Mouse (Mus musculus) fat pad, adult 2 months (tissue): ENCODE data around the gene Pld6.

Source experiments
- DNase-seq: peaks from one replicate; pipeline ENCODE4 v3.0.0-alpha.2; 2011; ENCODE audit warnings: low read depth, low spot score; ENCODE audit errors: extremely low read depth

Pld6 gene

DNA sequence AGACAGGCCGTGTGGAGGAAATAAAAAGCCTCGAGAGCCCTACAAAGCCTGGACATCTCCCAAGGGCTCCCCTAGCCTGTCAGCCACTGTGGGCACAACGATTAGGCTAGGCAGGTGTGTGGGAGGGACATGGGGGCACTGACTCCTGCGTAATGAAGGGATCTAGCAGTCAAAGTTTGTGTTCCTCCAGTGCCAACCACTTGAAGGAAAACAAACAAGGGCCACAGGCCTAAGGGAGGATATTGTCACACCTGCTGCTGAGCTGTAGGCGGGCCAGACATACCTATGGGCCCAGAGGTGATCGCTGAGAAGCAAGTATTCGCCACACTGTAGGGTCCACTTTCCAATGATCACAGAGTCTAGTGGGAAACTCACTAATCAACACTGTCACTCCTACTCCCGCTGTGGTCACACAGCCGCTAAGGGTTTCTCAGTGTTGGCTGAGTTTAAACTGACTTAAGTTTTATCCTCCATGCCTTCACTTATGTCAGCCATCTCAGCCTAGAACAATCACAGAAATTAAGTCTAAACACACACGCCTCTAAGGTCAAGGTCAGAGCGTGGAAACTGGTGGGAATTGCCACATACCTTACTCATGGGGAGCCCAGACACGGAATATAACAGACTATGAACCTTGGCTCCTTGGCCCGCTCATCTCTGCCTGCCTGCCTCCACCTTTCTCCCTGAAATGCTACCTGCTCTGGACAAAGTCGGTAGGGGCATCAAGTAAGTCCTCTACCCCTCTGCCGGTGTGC is 824 bp downstream of the Pld6 start:
- DNase-seq = no peak

DNA sequence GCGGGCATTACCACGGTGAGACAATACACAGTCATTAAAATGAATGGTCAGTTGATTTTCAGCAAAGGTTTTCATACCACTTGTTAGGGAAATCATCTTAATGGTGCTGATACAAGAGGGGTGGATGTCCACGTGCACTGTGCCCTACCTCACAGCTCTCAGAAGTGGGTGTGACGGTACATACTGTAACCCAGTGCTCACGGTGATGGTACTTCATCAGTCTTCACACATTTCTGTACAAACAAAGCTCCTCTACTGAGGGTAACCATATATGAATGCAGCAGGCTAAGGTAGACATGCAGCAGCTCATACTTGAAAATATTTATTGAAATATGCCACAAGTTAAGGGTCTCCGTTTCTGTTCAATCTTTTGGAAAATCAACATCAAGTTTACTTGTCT is 3.9 kb downstream of the Pld6 start:
- no peak for DNase-seq

DNA sequence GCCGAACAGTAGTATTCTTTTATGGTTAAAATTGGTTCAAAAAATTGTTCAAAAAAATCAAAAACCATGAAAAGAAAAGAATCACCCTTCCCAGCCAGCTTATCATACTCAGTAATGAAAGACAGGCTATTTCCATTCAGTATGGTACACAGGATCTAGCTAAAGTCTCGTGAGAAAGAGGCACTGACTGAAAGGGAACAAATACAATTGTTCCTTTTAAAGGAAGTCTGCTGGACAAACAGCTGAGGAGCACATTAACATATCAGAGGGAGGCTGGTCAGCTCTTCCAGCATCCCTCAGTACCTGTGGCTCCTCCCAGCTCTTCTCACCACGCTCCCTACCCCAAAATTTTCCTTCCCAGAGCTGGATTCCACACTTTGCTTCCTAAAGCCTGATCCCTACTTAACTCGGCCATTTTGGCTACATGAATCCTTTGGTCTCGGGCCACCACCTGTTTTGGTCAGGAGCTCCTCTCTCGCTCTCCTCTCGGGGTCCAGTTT is 5.3 kb downstream of the Pld6 start:
- DNase-seq = no peak

DNA sequence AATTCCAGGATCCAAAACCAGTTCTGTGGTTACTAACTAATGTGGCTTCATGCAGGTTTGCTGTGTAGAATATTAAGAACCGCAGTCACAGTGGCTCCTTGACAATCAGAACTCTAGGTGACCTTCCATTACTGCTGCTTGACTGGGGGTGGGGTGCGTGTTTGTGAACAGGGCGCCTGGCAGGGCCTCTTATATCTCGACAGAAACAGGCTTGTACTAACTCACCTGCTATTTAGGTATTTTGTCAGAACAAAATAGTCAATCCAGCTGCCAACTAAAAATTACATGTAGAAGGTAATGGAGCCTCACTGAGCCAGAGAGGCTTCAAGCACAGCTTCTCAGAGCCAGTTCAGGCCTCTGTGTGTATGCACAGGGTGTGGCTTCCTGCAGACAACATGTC is 7.2 kb downstream of the Pld6 start:
- no peak for DNase-seq

DNA sequence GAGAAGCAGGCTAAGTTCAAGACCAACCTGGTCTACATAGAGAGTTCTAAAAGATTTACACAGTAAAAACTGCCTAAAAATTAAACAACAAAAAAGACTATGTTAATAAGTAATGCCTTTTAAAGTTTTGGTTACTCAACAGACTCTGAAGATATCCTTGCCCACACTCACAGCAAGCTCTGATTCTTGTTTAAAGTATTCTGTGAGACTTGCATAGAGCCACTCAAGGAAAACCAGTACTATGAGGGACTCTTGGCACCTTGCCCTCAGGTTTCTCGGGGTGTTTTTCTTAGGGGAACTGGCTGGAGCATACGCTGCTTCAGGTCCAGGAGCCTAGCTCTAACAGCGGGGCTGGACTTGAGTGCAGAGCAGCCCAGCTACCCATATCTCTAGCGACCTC is 8.0 kb downstream of the Pld6 start:
- DNase-seq = no peak

DNA sequence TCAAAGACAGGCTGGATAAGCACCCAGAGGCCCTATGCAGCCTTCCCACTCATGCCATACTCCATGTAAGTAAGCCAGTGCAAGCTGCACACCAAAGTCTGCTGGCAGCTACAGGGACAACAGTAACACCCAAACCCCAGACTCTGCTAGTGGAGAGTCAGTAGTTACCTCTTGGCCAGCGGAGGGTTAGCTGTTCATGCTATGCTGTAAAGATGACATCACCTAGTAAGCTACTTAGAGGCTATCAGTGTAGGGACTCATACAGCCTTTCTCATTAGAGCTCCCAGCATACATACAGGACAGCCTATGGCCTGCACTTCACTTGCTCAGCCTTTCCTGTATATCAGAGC is 8.6 kb downstream of the Pld6 start:
- no peak for DNase-seq

DNA sequence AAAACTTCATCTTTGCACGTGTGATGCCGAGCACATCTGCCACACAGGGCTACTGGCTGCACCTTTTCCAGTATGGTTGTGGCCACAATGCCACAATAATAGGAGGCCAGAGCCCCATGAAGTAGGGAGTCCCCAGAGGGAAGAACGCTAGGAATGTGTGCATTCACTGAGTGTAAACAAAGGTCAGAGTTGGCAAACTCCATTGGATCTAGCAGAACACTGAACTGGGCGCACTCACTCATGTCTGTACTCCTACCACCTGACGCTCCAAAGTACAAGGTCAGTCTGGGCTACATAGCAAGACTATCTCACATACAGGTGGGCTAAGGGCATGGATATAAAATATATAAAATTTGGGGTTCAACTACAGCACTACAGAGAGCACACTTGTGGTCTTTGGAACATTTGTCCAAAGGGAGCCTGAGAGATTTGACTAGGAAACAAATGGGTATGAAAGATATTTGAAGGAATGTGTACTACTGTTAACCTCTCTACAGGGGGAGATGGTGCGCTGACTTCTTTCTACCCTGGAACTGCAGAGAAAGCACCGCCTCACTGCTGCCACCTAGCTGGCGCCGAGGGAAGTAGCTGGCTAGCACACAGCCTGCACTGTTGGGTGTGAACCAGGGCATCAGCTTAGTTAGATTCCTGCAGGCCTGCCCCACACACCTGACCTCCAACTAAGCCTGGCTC is 9.1 kb downstream of the Pld6 start:
- DNase-seq = no peak

DNA sequence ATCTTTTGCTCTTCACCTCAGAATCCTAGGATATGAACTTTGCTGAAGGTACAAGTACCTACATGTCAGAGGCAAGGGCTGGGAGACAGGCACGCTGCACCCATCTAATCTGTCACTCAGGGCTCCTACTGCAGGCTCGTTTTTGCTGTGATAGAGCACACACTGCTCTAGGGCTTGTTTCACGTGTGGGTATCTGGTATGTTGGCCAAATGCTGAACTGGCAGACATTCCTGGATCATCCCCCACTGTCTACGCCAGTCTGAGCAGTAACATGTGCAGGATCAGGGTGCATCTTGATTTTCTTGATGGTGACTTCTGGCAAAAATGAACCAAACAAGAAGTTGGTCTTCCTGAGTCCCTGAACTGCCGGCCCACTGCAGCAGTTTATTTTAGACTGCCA is 10.2 kb downstream of the Pld6 start:
- no peak for DNase-seq

DNA sequence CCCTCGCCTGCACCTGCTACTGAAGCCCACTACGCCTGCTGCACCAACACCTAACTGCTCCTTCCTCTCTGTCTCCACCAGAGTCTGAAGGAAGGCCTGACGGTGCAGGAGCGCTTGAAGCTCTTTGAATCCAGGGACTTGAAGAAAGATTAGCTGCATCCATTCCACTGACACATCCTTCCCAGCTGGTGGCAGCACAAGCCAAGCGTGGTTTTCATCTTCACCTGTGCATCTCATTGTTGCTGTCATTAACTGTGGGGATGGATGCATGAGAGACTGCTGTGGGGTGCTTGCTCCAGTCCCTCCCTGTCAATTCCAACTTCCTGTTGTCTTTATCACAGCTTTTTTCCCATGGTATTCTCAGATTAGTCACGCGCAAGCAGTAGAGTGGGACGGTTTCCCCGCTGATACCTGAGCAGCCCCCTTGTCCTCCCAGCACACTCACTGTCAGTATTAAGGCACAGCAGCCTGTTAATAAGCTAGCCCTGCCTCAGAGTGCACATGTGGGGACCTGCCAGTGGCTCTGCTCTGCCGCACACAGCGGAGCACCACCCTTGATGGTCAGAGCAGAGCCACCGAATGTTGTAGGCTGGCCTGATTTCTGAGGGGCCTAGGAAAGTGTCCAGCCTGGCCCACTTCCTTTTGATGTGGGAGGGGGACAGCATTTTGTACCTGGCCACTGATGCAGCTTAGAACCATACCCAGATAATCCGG is 11.9 kb downstream of the Pld6 start:
- DNase-seq = no peak

DNA sequence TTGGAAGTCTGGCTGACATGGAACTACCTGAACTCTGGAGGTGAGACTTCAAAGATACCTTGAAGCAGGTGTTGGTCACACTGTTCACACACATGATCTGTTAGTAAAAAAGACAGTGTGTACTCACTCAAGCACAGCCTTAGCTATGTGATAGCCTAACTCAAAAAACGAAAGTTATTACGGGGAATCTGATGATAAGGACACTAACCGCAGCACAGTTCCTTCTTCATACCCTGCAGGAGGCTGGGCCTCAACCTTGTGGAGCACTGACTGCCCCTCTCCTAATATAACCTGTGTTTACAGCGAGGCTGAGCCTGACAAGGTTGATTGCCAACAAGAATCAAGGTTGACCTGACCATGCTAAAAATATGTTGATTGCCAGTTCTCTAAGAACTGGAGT is 12.9 kb downstream of the Pld6 start:
- no peak for DNase-seq

DNA sequence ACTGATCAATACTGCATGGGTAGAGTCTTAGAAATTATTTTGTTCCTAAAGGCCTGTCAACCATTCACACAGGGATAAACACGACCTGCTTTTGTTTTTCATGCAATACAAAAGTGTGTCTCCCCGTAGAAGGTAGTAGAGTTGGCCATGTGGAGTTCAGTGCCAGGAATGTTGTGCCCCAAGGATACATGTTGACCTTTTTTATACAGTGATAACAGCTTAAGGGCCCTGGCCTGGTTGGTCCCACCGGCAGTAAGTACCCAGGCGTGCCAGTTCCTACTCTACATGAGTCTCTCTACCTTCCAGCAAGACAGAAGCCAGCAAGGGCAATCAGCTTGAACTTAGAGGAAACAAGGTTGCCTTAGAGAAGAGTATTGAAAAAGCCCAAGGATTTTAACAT is 14.5 kb downstream of the Pld6 start:
- DNase-seq = no peak

DNA sequence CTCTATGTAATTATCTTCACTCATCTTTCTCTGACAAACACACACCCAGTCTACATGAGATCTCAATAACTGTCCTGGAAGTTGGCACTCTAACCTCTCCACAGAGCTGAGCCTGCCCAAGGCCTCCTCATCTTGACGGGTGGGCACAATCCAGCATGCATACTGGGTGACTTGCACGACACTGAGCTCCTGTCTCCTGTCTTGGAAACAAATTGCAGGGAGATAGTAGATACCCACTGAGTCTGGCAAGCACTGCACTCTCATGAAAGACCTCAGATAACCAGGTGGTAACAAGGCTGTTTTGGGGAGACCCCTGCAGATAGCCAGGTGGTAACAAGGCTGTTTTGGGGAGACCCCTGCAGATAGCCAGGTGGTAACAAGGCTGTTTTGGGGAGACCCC is 15.2 kb downstream of the Pld6 start:
- no peak for DNase-seq

DNA sequence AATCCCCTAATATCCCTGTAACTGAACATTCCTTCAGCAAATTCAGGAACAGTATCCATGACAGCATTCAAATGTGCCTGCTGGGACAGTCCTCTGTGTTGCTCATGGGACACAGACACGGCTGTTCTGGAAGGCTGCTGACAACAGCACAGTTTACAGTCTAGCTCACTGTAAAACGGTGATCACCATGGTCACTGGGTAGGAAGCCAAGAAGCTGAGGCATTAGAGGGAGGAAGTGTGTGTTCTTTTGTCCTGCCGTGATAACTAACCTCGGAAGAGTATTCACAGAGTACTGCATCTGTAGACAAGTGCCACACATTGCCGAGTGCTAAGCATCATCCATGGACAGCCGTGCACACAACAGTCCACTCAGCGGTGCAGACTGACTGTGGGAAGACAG is 16.7 kb downstream of the Pld6 start:
- no peak for DNase-seq

DNA sequence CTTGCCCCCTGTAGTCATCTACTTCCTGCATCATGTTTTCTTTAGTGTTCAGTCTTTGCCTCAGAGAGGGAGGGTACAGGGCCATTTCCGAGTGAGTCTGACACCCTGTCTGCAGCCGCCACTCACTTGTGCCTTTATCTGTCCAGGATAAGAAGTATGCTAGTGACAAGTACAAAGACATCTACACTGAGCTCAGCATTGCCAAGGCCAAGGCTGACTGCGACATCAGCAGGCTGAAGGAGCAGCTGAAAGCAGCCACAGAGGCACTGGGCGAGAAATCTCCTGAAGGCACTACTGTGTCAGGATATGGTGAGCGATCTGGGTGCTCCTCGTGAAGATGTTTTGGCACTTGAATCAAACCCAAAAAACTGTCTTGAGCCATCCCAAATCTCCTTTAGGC is 17.7 kb downstream of the Pld6 start:
- no peak for DNase-seq

DNA sequence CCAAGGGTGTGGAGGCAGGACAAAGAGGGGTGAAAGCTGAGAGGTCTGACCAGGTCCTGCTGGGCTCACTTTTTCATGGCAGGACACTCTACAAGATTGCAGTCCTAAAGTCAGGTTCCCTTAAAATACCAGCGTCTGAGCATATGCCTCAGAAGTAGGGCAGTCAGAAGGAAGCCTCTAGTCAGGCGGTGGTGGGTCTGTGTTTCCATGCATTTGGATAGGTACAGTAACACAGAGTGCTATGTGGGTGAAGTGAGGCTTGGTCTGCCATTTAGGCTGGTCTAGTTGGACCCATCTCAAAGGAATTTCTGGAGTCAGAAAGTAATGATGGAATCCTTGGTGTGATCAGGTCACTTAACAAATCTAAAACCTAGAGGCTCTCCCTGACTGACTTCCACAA is 18.1 kb downstream of the Pld6 start:
- DNase-seq = no peak

DNA sequence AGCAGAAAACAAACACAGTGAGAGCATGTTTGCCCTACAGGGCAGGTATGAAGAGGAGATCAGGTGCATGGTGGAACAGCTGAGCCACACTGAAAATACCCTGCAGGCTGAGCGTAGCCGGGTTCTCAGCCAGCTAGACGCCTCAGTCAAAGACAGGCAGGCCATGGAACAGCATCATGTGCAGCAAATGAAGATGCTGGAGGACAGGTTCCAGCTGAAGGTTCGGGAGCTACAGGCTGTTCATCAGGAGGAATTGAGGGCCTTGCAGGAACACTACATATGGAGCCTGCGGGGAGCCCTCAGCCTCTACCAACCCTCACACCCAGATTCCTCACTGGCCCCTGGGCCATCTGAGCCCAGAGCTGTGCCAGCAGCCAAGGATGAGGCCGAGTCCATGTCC is 26.6 kb downstream of the Pld6 start:
- DNase-seq = no peak

DNA sequence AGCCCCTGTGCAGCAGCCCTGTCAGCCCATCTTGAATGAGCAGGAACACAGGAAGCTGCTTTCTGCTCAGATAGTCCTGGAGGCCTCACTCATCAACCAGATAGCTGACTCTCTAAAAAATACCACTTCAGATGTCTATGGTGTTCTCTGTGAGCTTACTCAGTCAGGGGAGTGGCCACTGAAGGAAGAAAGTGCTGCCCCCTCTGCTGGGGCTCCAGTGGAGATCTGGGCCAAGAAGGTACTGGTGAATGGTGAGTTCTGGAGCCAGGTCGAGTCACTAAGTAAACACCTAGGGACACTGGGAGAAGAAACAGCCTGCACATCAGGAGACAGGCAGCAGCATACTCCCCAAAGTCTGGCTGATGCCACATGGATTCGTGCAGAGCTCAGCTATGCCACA is 27.8 kb downstream of the Pld6 start:
- no peak for DNase-seq

DNA sequence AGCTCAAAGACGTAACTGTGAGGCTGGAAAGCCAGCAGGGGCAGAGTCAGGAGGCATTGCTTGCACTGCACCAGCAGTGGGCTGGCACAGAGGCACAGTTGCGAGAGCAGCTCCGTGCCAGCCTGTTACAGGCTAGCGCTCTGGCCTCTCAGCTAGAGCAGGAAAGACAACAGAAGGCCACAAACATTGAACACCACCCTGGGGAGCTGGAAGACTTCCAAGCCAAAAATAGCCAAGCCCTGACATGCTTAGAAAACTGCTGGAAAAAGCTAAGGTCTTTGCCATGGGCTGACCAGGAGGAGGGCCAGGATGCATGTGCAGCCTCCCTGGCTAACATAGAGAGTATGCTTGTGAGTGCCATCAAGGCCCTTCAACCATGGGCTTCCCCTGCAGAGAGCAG is 28.3 kb downstream of the Pld6 start:
- DNase-seq = no peak

DNA sequence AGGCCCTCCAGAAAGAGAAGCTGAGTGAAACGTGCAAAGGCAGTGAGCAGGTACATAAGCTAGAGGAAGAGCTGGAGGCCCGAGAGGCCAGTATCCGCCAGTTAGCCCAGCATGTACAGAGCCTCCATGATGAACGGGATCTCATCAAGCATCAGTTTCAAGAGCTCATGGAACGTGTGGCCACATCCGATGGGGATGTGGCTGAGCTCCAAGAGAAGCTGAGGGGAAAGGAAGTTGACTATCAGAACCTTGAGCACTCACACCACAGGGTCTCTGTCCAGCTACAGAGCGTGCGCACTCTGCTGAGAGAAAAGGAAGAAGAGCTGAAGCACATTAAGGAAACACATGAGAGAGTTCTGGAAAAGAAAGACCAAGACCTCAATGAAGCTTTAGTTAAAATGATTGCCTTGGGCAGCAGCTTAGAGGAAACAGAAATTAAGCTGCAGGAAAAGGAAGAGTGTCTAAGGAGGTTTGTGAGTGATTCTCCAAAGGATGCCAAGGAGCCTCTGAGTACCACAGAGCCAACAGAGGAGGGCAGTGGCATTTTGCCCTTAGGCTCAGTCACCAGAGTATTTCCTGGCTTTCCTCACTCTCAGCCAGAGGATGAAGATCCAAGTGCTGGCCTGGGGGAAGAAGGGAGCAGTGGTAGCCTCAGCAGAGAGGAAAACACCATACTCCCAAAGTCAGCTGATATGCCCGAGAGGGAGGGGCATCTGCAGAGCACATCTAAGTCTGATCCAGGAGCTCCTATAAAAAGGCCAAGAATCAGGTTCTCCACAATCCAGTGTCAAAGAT is 29.1 kb downstream of the Pld6 start:
- no peak for DNase-seq

DNA sequence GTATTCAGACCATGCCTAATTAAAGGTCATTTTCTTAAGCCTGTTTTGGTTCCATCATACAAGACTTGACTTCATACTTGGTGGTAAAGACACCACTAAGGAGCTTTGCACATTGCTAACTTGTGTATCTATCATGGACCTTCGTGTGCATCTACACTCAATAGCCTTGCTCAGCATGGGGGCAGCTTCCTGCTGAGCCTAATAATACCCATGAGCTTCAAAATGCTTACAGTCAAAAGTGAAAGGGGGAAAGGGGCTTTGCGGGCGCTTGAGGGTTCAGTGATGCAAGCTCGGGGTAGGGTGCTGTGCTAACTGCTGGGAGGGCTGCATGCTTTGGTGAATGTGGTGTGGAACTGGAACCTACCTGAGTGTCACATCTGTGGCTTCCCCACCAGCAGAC is 31.1 kb downstream of the Pld6 start:
- DNase-seq = no peak

DNA sequence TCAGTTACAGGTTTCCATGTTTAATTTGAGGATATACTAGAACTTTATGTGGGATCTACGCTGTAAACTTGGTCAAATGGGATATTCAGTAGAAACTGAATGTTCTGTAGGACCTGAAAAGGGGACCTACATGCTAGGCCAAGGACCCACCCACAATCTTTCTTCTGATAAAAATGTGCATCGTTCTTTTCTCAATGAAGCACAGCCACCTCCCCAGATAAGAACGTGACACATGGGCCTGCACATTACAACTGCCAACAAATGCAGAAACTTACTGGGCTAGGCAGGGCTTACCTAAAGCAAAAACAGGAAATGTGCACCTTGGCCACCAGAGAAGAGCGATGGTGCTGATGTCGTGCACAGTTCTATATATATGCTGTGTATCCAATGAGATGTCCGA is 32.9 kb downstream of the Pld6 start:
- no peak for DNase-seq
